Mouse (Mus musculus) gastrocnemius, postnatal 36 days (tissue): ENCODE data around the gene Tnr. TPM values are rescaled to one million over a fixed set of nuclear protein-coding genes. Genes with fewer than 3 reads are reported as not detected.

Experiments used
- DNase-seq, 2 experiments: peaks; one replicate each; pipeline ENCODE4 v3.0.0; 2022
- intact Hi-C: fragments of 180-260 bp; cut with DNase I; formaldehyde crosslinking; loops from one replicate; pipeline ENCODE4 v1.15.1; 2025
- total RNA-seq, 2 experiments: library from RNA; stranded (reverse); gene quantifications; 2 replicates each; pipeline ENCODE4 v1.2.3; 2021

The Tnr gene
- total RNA-seq, 2 experiments from 2014 or later = not detected

GRCm38 (mm10) chr1:159777107-159777506 lies 253.5 kb downstream of the Tnr start:
- intact Hi-C loops = loop anchor here (5.0 kb wide), 1 partner anchor 250 kb away; no protein-coding TSS in a partner anchor
- no peak for DNase-seq

GRCm38 (mm10) chr1:159779424-159779823 lies 255.9 kb downstream of the Tnr start:
- no peak for DNase-seq
- intact Hi-C loops = loop anchor here (5.0 kb wide), 1 partner anchor 252 kb away; no protein-coding TSS in a partner anchor

- DNase-seq = no peak
- intact Hi-C loops = loop anchor here (5.0 kb wide), 1 partner anchor 387 kb away; no protein-coding TSS in a partner anchor
Observed at GRCm38 (mm10) chr1:159783842-159784241, 260.3 kb downstream of the Tnr start.

- intact Hi-C loops = loop anchor here (5.0 kb wide), 1 partner anchor 266 kb away; the partner anchor contains the start of gene Tnr
- no peak for DNase-seq
Observed at GRCm38 (mm10) chr1:159788312-159788711, 264.7 kb downstream of the Tnr start.

- DNase-seq = no peak
- intact Hi-C loops = no loop called here
Observed at GRCm38 (mm10) chr1:159792546-159792945, 269.0 kb downstream of the Tnr start.

- no peak for DNase-seq
- intact Hi-C loops = no loop called here
Observed at GRCm38 (mm10) chr1:159796021-159796420, 272.5 kb downstream of the Tnr start.

- no peak for DNase-seq
- intact Hi-C loops = no loop called here
Observed at GRCm38 (mm10) chr1:159800366-159800765, 276.8 kb downstream of the Tnr start.

- DNase-seq = no peak
- intact Hi-C loops = no loop called here
Observed at GRCm38 (mm10) chr1:159801753-159802152, 278.2 kb downstream of the Tnr start.

GRCm38 (mm10) chr1:159803711-159804110 lies 280.1 kb downstream of the Tnr start:
- DNase-seq = no peak
- intact Hi-C loops = no loop called here

GRCm38 (mm10) chr1:159809493-159809892 lies 285.9 kb downstream of the Tnr start:
- intact Hi-C loops = no loop called here
- DNase-seq = no peak

- intact Hi-C loops = no loop called here
- DNase-seq = no peak
Observed at GRCm38 (mm10) chr1:159811805-159812204, 288.2 kb downstream of the Tnr start.

GRCm38 (mm10) chr1:159812820-159813411 lies 289.3 kb downstream of the Tnr start:
- intact Hi-C loops = no loop called here
- no peak for DNase-seq

GRCm38 (mm10) chr1:159814348-159814747 lies 290.8 kb downstream of the Tnr start:
- no peak for DNase-seq
- intact Hi-C loops = no loop called here

- intact Hi-C loops = no loop called here
- DNase-seq = no peak
Observed at GRCm38 (mm10) chr1:159816614-159817371, 293.2 kb downstream of the Tnr start.

- DNase-seq = no peak
- intact Hi-C loops = no loop called here
Observed at GRCm38 (mm10) chr1:159819511-159819910, 295.9 kb downstream of the Tnr start.

GRCm38 (mm10) chr1:159822416-159822815 lies 298.8 kb downstream of the Tnr start:
- DNase-seq = no peak
- intact Hi-C loops = no loop called here

- intact Hi-C loops = no loop called here
- no peak for DNase-seq
Observed at GRCm38 (mm10) chr1:159828531-159828930, 305.0 kb downstream of the Tnr start.

- DNase-seq = no peak
- intact Hi-C loops = no loop called here
Observed at GRCm38 (mm10) chr1:159833165-159833564, 309.6 kb downstream of the Tnr start.

- DNase-seq = no peak
- intact Hi-C loops = no loop called here
Observed at GRCm38 (mm10) chr1:159833646-159834338, 310.2 kb downstream of the Tnr start.

GRCm38 (mm10) chr1:159835126-159835525 lies 311.6 kb downstream of the Tnr start:
- intact Hi-C loops = no loop called here

GRCm38 (mm10) chr1:159840337-159840736 lies 316.8 kb downstream of the Tnr start:
- no peak for DNase-seq
- intact Hi-C loops = no loop called here

More at GRCm38 (mm10) chr1:159835126-159835525, 311.6 kb downstream of the Tnr start:
- DNase-seq = no peak
